Mouse (Mus musculus) embryonic fibroblast, embryonic 13.5 days (primary cell): ENCODE measurements around the gene Cd27.

Experiments
- CTCF ChIP-seq: IDR thresholded peaks from 2 replicates; pipeline ENCODE4 v1.5.1; 2011; ENCODE audit warnings: mild to moderate bottlenecking, control low read depth, low read length, moderate library complexity, borderline replicate concordance; ENCODE audit not compliant: insufficient read depth
- POLR2A ChIP-seq: IDR thresholded peaks from 2 replicates; pipeline ENCODE4 v1.6.1; 2011; ENCODE audit warnings: low read depth, mild to moderate bottlenecking, control low read depth, low read length, moderate library complexity

- TF ChIP-seq POLR2A: no peak
- no peak for TF ChIP-seq CTCF
These were observed 23.3 kb upstream of the Cd27 start for GRCm38 (mm10) chr6:125260006-125260555.
